Mouse (Mus musculus) small intestine, adult 2 months (tissue): ENCODE data around the gene Ly86.

Experiments
- CTCF ChIP-seq: fragments of 200-500 bp; IDR thresholded peaks from 2 replicates; pipeline ENCODE4 v1.5.1; 2012; ENCODE audit warnings: low read depth, mild to moderate bottlenecking, control low read depth, inconsistent platforms, low read length, moderate library complexity, mixed read lengths; ENCODE audit not compliant: insufficient replicate concordance, insufficient read length; ENCODE audit errors: extremely low read depth
- POLR2A ChIP-seq: fragments of 200-500 bp; IDR thresholded peaks from 2 replicates; pipeline ENCODE4 v1.6.1; 2012; ENCODE audit warnings: low read depth, mild to moderate bottlenecking, control low read depth, inconsistent platforms, low read length, moderate library complexity

DNA sequence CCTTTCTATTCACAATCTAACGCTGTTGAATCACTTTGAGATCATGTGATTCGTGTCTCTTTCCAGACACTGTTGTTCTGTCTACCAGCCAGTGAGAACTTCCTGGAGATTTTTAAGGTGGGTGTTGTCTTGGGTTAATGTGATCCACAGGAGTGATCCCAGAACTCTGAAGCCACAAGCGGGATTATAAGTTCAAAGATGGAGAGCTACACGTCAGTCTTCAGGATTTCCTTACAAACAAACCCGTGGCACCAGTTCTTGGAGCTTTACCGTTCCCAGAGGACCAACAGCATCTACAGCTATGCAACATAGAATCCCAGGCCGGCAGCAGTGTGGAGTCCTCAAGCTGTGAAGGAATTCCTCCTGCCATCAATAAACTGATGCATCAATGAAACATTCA, 94.5 kb downstream of the Ly86 start:
- no peak for TF ChIP-seq CTCF
- TF ChIP-seq POLR2A = no peak
